Mouse (Mus musculus): Measurements from ENCODE around the gene Cdc42bpb.

GRCm38 (mm10) chr12:111423570-111424129, 46.1 kb upstream of the Cdc42bpb start:
- TF ChIP-seq CTCF (IDR thresholded peaks at IDR 0.05; ENCODE audit: borderline replicate concordance, extremely low read depth, insufficient read depth, insufficient read length) (no peak), POLR2A (IDR thresholded peaks at IDR 0.05; ENCODE audit: borderline replicate concordance, extremely low read depth, insufficient read depth, insufficient read length, poor library complexity, severe bottlenecking) (no peak)

All from brain, embryonic 14.5 days (tissue).